Mouse (Mus musculus) cerebellum, adult 2 months (tissue): ENCODE data around the gene Repin1.

Experiments used
- CTCF ChIP-seq: fragments of 200-500 bp; IDR thresholded peaks from 2 replicates; pipeline ENCODE4 v1.5.1; 2011; ENCODE audit warnings: low read depth, mild to moderate bottlenecking, control low read depth, low read length, moderate library complexity, borderline replicate concordance; ENCODE audit not compliant: insufficient read depth
- POLR2A ChIP-seq: fragments of 200-500 bp; IDR thresholded peaks from 2 replicates; pipeline ENCODE4 v1.6.1; 2011; ENCODE audit warnings: low read length, control low read depth, borderline replicate concordance; ENCODE audit not compliant: insufficient read depth

DNA sequence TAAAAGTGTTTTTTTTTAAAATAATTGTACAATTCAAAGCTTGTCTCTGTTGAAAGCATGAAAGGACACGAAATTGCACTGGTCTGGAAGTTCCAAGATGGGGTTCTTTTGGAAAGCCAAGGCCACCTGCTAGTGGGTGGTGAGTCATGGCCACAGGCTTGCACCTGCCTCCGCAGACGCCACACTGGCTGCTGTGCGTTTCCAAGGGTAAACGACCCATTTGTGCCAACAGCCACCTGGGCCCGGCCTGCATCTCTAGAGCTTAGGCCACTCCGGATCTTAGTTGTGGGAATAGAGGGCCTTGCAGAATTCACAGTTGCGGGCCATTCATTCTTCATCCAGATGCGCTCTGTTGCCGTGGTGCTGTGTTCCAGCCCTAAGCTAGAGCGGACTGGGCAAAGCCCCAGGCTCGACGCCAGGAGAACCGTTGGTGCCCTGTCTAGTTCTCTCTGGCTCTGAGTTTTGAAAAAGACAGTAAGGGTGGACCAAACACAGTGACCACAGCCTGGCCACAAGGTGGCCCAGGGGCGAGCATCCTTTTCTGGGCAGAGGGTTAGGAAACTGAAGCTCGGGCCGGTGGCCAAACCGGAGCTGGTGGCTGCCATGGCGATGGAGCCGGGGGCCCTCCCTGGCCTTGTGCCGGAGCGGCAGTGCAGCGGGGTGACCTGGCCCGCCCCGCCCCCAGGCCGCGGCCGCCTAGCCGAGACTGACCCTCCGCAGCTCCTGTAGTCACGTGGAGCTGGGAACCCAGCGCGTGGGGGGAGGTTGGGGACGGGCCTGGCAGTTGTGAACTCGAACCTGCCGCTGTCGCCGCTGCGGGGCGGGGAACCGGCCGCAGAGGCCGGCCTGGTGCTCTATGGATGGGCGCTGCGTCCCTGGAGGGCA is at the start of gene Repin1, which contains the start of gene Gm44965:
- peak; percentile 59 for TF ChIP-seq CTCF
- TF ChIP-seq POLR2A: peak; percentile 48; the same call in 1 of the 2 replicates
